Mouse (Mus musculus) myocyte (in vitro differentiated cells): Measurements from ENCODE around the gene Hoxd3.

Experiments
- CEBPB ChIP-seq: IDR thresholded peaks from 2 replicates; pipeline ENCODE4 v1.6.1; 2011; ENCODE audit warnings: mild to moderate bottlenecking, moderate library complexity; ENCODE audit not compliant: poor library complexity, insufficient read depth, severe bottlenecking
- E2F4 ChIP-seq: IDR thresholded peaks from one replicate; pipeline ENCODE4 v1.6.1; 2011; ENCODE audit warnings: mild to moderate bottlenecking, control low read depth, moderate library complexity; ENCODE audit not compliant: insufficient read depth
- MAX ChIP-seq: IDR thresholded peaks from one replicate; pipeline ENCODE4 v1.6.1; 2011; ENCODE audit warnings: low read depth, mild to moderate bottlenecking, control low read depth
- MYOG ChIP-seq, 3 experiments: IDR thresholded peaks; one replicate each; pipeline ENCODE4 v1.6.1; 2011; ENCODE audit warnings: control low read depth in 2 of 3, low read depth in 2 of 3, mild to moderate bottlenecking in 2 of 3; ENCODE audit not compliant: insufficient read length in 2 of 3, control insufficient read depth in 1 of 3, insufficient read depth in 1 of 3
- POLR2A ChIP-seq: IDR thresholded peaks from one replicate; pipeline ENCODE4 v1.6.1; 2011; ENCODE audit warnings: low read depth, mild to moderate bottlenecking, control low read depth, moderate library complexity; ENCODE audit not compliant: insufficient read length
- POLR2AphosphoS2 ChIP-seq: IDR thresholded peaks from one replicate; pipeline ENCODE4 v1.6.1; 2011; ENCODE audit warnings: low read depth, control low read depth; ENCODE audit not compliant: insufficient read length
- REST ChIP-seq: IDR thresholded peaks from one replicate; pipeline ENCODE4 v1.6.1; 2011; ENCODE audit warnings: mild to moderate bottlenecking, control low read depth, moderate library complexity; ENCODE audit not compliant: insufficient read depth, insufficient read length
- TCF12 ChIP-seq: IDR thresholded peaks from one replicate; pipeline ENCODE4 v1.6.1; 2011; ENCODE audit warnings: mild to moderate bottlenecking, control low read depth; ENCODE audit not compliant: poor library complexity, insufficient read depth, severe bottlenecking
- USF1 ChIP-seq: IDR thresholded peaks from one replicate; pipeline ENCODE4 v1.6.1; 2011; ENCODE audit warnings: low read depth, mild to moderate bottlenecking, control low read depth, moderate library complexity

DNA sequence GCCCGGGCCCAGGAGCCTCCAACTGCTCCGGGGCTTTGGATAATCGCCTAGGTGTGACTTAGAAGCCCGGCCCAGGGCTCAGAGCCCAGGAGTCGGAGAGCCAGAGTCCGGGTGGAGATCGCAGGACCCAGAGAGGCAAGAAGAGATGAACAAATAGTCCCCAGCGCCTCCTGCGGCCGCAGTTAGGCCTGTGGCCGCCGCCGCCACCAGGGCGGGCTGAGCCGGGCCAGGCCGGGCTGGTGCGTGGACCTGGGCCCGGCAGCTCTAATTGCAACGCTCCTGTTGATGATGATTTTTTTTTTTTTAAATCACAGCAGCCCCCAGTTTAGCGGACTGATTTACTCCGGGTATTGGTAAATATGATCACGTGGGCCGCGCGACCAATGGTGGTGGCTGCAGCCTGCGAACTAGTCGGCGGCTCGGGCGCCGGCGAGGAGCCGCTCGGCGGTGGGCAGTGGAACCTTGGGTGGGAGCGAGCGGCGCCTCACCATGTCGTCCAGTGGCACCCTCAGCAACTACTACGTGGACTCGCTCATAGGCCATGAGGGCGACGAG, 14.1 kb upstream of the Hoxd3 start, which contains the start of gene Hoxd9:
- TF ChIP-seq MAX = no peak
- no peak for TF ChIP-seq TCF12
- no peak for TF ChIP-seq POLR2A
- no peak for TF ChIP-seq E2F4
- no peak for TF ChIP-seq CEBPB
- no peak for TF ChIP-seq USF1
- TF ChIP-seq POLR2AphosphoS2 = no peak
- TF ChIP-seq REST = no peak
- TF ChIP-seq MYOG (IDR thresholded peaks at IDR 0.05; ENCODE audit: control insufficient read depth in 1 of 3, insufficient read depth in 1 of 3, insufficient read length in 2 of 3, low read depth in 2 of 3) = no peak
